Mouse (Mus musculus): Measurements from ENCODE around the gene Thsd4. TPM values are rescaled to one million over a fixed set of nuclear protein-coding genes. Genes with fewer than 3 reads are reported as not detected.

The Thsd4 gene
- polyA plus RNA-seq, 1 experiment, result 1.3 TPM

DNA sequence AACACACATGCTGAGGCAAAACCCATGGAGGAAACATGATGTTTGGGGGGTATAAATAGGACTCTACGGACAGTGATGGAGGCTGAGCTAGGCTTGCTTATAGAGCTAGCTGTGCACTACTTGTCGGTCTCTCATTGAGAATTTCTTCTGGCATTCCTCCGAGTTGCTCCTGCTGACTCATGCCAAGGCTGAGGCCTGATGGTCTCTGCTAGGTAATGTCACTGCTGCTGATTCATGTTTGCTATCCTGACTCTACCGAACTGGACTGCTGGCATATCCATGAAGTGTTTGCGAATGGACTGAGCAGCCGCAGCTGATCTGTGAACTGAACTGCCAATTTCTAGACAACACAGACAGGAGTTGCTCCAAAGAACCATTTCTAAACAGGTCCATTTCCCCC is 305.8 kb downstream of the Thsd4 start:
- Histone ChIP-seq H3ac (ENCODE audit: control insufficient read depth, insufficient read length, low read depth) (no peak overlapping the region), H3K4me3 (ENCODE audit: insufficient read depth, poor library complexity, severe bottlenecking) (no peak overlapping the region), H3K79me3 (ENCODE audit: low read depth) (no peaks in the 10 kb centered on the region), H3K27me3 (ENCODE audit: control insufficient read depth, insufficient read depth, insufficient read length) (no peaks in the 10 kb centered on the region), H3K36me3 (ENCODE audit: control insufficient read depth, insufficient read depth) (no peaks in the 10 kb centered on the region), H3K79me2 (ENCODE audit: control insufficient read depth, insufficient read depth) (no peaks in the 10 kb centered on the region)
- TF ChIP-seq USF1 (IDR thresholded peaks at IDR 0.05; ENCODE audit: low read depth), result no peak

- Histone ChIP-seq H3K36me3 (ENCODE audit: control insufficient read depth, insufficient read depth) (no peaks in the 10 kb centered on the region), H3K79me3 (ENCODE audit: low read depth) (no peaks in the 10 kb centered on the region), H3K79me2 (ENCODE audit: control insufficient read depth, insufficient read depth) (no peaks in the 10 kb centered on the region), H3K27me3 (ENCODE audit: control insufficient read depth, insufficient read depth, insufficient read length) (no peaks in the 10 kb centered on the region), H3K4me3 (ENCODE audit: insufficient read depth, poor library complexity, severe bottlenecking) (no peak overlapping the region), H3ac (ENCODE audit: control insufficient read depth, insufficient read length, low read depth) (no peak overlapping the region)
- TF ChIP-seq CEBPB (IDR thresholded peaks at IDR 0.05; ENCODE audit: low read depth) (no peak), MAX (IDR thresholded peaks at IDR 0.05) (no peak), CTCF (IDR thresholded peaks at IDR 0.05; ENCODE audit: control insufficient read depth, insufficient read depth, insufficient read length) (no peak), FOSL1 (IDR thresholded peaks at IDR 0.05; ENCODE audit: insufficient read depth, low read length, poor library complexity, severe bottlenecking) (no peak), MYOD1 (IDR thresholded peaks at IDR 0.05; ENCODE audit: control insufficient read depth, insufficient read length, low read depth) (no peak), USF1 (IDR thresholded peaks at IDR 0.05; ENCODE audit: low read depth) (no peak), MYOG (IDR thresholded peaks at IDR 0.05; ENCODE audit: control insufficient read depth, extremely low read depth, insufficient read length) (no peak)
Measured at GRCm38 (mm10) chr9:60213111-60213510, 308.7 kb downstream of the Thsd4 start.

DNA sequence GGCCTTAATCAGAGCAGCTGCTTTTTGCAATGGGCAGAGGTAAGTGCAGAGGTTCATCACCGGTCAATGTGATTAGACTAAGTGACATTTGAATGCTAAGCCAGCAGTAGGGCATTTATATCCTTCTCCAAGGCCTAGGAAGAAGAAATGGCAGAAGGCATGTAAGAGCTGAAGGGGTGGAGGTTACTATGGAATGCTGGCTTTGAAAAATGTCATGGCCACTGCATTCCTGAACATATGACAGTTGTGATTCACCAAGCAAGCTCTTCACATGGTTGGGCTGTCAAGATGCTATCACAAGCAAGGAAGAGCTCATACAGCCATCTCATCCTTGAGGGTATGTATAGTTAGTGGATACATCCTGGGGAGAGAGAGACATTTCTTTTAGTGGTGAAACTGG is 313.0 kb downstream of the Thsd4 start:
- H3K79me3 ChIP-seq (ENCODE audit: low read depth), result no peaks in the 10 kb centered on the region
- H3ac ChIP-seq (ENCODE audit: control insufficient read depth, insufficient read length, low read depth), result no peak overlapping the region
- no peaks in the 10 kb centered on the region for H3K36me3 ChIP-seq (ENCODE audit: control insufficient read depth, insufficient read depth)
- no peaks in the 10 kb centered on the region for H3K27me3 ChIP-seq (ENCODE audit: control insufficient read depth, insufficient read depth, insufficient read length)
- TF ChIP-seq MAX (IDR thresholded peaks at IDR 0.05) (peak; percentile 12), CEBPB (IDR thresholded peaks at IDR 0.05; ENCODE audit: low read depth) (no peak)
- no peaks in the 10 kb centered on the region for H3K79me2 ChIP-seq (ENCODE audit: control insufficient read depth, insufficient read depth)
- H3K4me3 ChIP-seq (ENCODE audit: insufficient read depth, poor library complexity, severe bottlenecking), result no peak overlapping the region

- TF ChIP-seq CTCF (IDR thresholded peaks at IDR 0.05; ENCODE audit: control insufficient read depth, insufficient read depth, insufficient read length) (no peak), MYOD1 (IDR thresholded peaks at IDR 0.05; ENCODE audit: control insufficient read depth, insufficient read length, low read depth) (no peak), MAX (IDR thresholded peaks at IDR 0.05) (no peak), MYOG (IDR thresholded peaks at IDR 0.05; ENCODE audit: control insufficient read depth, extremely low read depth, insufficient read length) (no peak), CEBPB (IDR thresholded peaks at IDR 0.05; ENCODE audit: low read depth) (no peak), USF1 (IDR thresholded peaks at IDR 0.05; ENCODE audit: low read depth) (no peak), FOSL1 (IDR thresholded peaks at IDR 0.05; ENCODE audit: insufficient read depth, low read length, poor library complexity, severe bottlenecking) (no peak)
- Histone ChIP-seq H3K4me3 (ENCODE audit: insufficient read depth, poor library complexity, severe bottlenecking) (no peak overlapping the region), H3K27me3 (ENCODE audit: control insufficient read depth, insufficient read depth, insufficient read length) (no peaks in the 10 kb centered on the region), H3K79me3 (ENCODE audit: low read depth) (no peaks in the 10 kb centered on the region), H3K79me2 (ENCODE audit: control insufficient read depth, insufficient read depth) (no peaks in the 10 kb centered on the region), H3K36me3 (ENCODE audit: control insufficient read depth, insufficient read depth) (no peaks in the 10 kb centered on the region), H3ac (ENCODE audit: control insufficient read depth, insufficient read length, low read depth) (no peak overlapping the region)
Measured at GRCm38 (mm10) chr9:60203141-60203540, 318.7 kb downstream of the Thsd4 start.

DNA sequence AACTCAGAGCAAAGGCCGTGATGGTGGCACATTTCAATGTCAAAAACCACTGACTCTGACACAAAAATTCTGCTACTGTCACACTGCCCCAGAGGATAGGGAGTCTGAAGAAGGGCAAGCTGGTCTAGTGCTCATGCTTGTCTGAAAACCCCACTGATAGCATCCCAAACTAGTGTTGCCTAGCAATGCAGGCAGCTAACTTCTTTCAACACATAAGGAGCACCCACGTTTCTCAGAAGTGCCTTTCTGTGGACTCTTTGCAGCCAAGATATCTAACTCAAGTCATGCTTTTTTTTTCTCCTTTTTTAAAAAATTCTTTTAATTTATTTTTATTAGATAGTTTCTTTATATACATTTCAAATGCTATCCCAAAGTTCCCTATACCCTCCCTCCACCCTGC is 321.4 kb downstream of the Thsd4 start:
- TF ChIP-seq FOSL1 (IDR thresholded peaks at IDR 0.05; ENCODE audit: insufficient read depth, low read length, poor library complexity, severe bottlenecking), result no peak
- TF ChIP-seq CEBPB (IDR thresholded peaks at IDR 0.05; ENCODE audit: low read depth), result no peak
- no peak for TF ChIP-seq MYOD1 (IDR thresholded peaks at IDR 0.05; ENCODE audit: control insufficient read depth, insufficient read length, low read depth)
- no peak for TF ChIP-seq MAX (IDR thresholded peaks at IDR 0.05)
- TF ChIP-seq CTCF (IDR thresholded peaks at IDR 0.05; ENCODE audit: control insufficient read depth, insufficient read depth, insufficient read length), result no peak

DNA sequence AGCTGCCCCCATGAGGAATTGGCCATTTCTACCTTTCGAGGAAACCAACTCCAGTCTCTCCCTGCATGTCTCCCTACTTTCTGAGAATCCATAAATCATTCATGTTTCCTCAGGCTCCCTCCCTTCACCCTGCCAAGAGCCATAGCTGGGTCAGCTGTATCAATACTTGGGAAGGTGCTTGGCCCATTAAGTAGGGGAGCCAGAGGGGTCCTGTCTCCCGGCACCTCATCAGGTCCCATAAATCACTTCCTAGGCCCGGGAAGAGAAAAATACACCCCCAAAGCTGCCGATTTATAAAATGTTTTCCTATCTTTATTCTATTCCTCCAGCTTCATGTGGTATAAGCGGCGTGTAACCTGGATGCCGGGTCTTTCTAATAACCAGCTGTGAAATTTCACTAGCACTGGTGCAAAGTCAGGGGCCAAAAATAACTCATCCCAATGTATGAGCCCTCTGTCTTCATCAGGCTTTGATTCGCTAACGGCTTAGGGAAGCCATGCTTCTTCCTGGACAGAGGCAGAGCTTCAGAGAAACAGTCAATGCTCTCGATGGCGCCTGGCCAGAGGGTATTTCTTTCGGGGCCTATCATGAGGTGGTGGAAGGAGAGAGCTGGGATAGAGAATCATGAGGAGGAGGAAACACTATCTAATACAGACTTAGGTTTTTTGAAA is 323.2 kb downstream of the Thsd4 start:
- Histone ChIP-seq H3K79me2 (ENCODE audit: control insufficient read depth, insufficient read depth) (no peaks in the 10 kb centered on the region), H3ac (ENCODE audit: control insufficient read depth, insufficient read length, low read depth) (no peak overlapping the region), H3K27me3 (ENCODE audit: control insufficient read depth, insufficient read depth, insufficient read length) (no peaks in the 10 kb centered on the region), H3K36me3 (ENCODE audit: control insufficient read depth, insufficient read depth) (no peaks in the 10 kb centered on the region), H3K4me3 (ENCODE audit: insufficient read depth, poor library complexity, severe bottlenecking) (no peak overlapping the region), H3K79me3 (ENCODE audit: low read depth) (no peaks in the 10 kb centered on the region)
- no peak for TF ChIP-seq MYOD1 (IDR thresholded peaks at IDR 0.05; ENCODE audit: control insufficient read depth, insufficient read length, low read depth)
- no peak for TF ChIP-seq MYOG (IDR thresholded peaks at IDR 0.05; ENCODE audit: control insufficient read depth, extremely low read depth, insufficient read length)
- no peak for TF ChIP-seq CTCF (IDR thresholded peaks at IDR 0.05; ENCODE audit: control insufficient read depth, insufficient read depth, insufficient read length)
- TF ChIP-seq FOSL1 (IDR thresholded peaks at IDR 0.05; ENCODE audit: insufficient read depth, low read length, poor library complexity, severe bottlenecking), result no peak
- no peak for TF ChIP-seq CEBPB (IDR thresholded peaks at IDR 0.05; ENCODE audit: low read depth)
- no peak for TF ChIP-seq MAX (IDR thresholded peaks at IDR 0.05)
- no peak for TF ChIP-seq USF1 (IDR thresholded peaks at IDR 0.05; ENCODE audit: low read depth)

More for the DNA sequence above, 321.4 kb downstream of the Thsd4 start:
- H3K36me3 ChIP-seq (ENCODE audit: control insufficient read depth, insufficient read depth), result no peaks in the 10 kb centered on the region
- no peaks in the 10 kb centered on the region for H3K79me3 ChIP-seq (ENCODE audit: low read depth)
- H3ac ChIP-seq (ENCODE audit: control insufficient read depth, insufficient read length, low read depth), result no peak overlapping the region
- H3K27me3 ChIP-seq (ENCODE audit: control insufficient read depth, insufficient read depth, insufficient read length), result no peaks in the 10 kb centered on the region
- no peak overlapping the region for H3K4me3 ChIP-seq (ENCODE audit: insufficient read depth, poor library complexity, severe bottlenecking)
- no peaks in the 10 kb centered on the region for H3K79me2 ChIP-seq (ENCODE audit: control insufficient read depth, insufficient read depth)
